Mouse (Mus musculus) hindbrain, embryonic 11.5 days (tissue): ENCODE data around the gene Gm20388. TPM values are rescaled to one million over a fixed set of nuclear protein-coding genes. Genes with fewer than 3 reads are reported as not detected.

ENCODE experiments used
- ATAC-seq: fragments of 200-750 bp; cut with Nextera tagmentation; 2 replicates; pipeline ENCODE4 v1.8.0; 2017; ENCODE audit warnings: mild to moderate bottlenecking, moderate TSS enrichment, moderate library complexity; ENCODE audit not compliant: low FRiP score
- DNase-seq: peaks from one replicate; pipeline ENCODE4 v3.0.0-alpha.2; 2015; ENCODE audit warnings: low spot score
- H3K27ac ChIP-seq: fragments of 300-500 bp; sonication (generic); 2 replicates; pipeline ENCODE4 v1.5.1; 2014; ENCODE audit warnings: mild to moderate bottlenecking, low read depth, low read length
- H3K27me3 ChIP-seq: fragments of 300-500 bp; sonication (generic); 2 replicates; pipeline ENCODE4 v1.6.1; 2014; ENCODE audit warnings: mild to moderate bottlenecking, low read length, moderate library complexity, mixed read lengths; ENCODE audit not compliant: control insufficient read depth, insufficient read depth
- H3K36me3 ChIP-seq: fragments of 300-500 bp; sonication (generic); 2 replicates; pipeline ENCODE4 v1.6.1; 2014; ENCODE audit warnings: mild to moderate bottlenecking, low read length, moderate library complexity, mixed read lengths; ENCODE audit not compliant: control insufficient read depth, insufficient read depth
- H3K4me1 ChIP-seq: fragments of 300-500 bp; sonication (generic); replicated peaks from 2 replicates; pipeline ENCODE4 v1.6.1; 2014; ENCODE audit warnings: low read length, mixed read lengths; ENCODE audit not compliant: control insufficient read depth, insufficient read depth
- H3K4me2 ChIP-seq: fragments of 300-500 bp; sonication (generic); replicated peaks from 2 replicates; pipeline ENCODE4 v1.6.1; 2014; ENCODE audit warnings: mild to moderate bottlenecking, low read depth, low read length
- H3K4me3 ChIP-seq: fragments of 300-500 bp; sonication (generic); 2 replicates; pipeline ENCODE4 v1.5.1; 2014; ENCODE audit warnings: low read depth, low read length
- H3K9ac ChIP-seq: fragments of 300-500 bp; sonication (generic); 2 replicates; pipeline ENCODE4 v1.6.1; 2014; ENCODE audit warnings: low read depth, low read length
- H3K9me3 ChIP-seq: fragments of 300-500 bp; sonication (generic); 2 replicates; pipeline ENCODE4 v1.6.1; 2016; ENCODE audit warnings: low read length; ENCODE audit not compliant: control insufficient read depth
- WGBS: fragments of 180-500 bp; shearing (Covaris S2); extraction: QIAGEN DNeasy Blood & Tissue Kit; methylation state at CpG from one replicate; pipeline ENCODE4 v1.1.7; 2014; 5-methylcytosine and 5-hydroxymethylcytosine counted together
- polyA plus RNA-seq: library from polyadenylated mRNA; unstranded; fragments of >200 nt; fragmentation: Nextera tagmentation; extraction: Ambion mirVana; gene quantifications from 2 replicates; pipeline ENCODE4 v1.2.1, GENCODE M21; 2014

Gm20388 gene
- polyA plus RNA-seq, 1 experiment from 2014 or later = 11.8 TPM

DNA sequence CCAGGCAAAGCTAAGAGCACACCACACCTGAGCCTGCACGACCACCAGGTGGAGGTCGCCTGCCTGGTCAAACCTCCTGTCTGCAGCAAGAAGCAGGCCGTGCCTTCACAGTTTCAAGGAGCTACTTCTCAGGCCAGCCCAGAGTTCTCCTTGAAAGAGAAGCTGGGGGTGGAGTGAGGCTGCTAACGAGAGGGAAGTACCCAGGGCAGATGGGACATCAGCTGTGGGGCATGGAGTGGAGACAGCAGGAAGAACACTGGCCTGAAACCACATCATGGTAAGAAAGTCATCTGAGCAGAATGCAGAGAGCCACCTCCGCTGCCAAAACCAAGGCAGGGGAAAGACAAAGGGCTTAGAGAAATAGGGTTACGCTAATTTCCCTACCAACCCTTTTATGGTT is 753.9 kb downstream of the Gm20388 start:
- DNase-seq = no peak
- Histone ChIP-seq H3K9me3 (no peaks in the 10 kb centered on the region), H3K27ac (no peak overlapping the region), H3K27me3 (no peaks in the 10 kb centered on the region), H3K4me2 (no peak overlapping the region), H3K4me3 (no peak overlapping the region), H3K4me1 (peaks cover 8% of the 10 kb centered on the region), H3K9ac (no peak overlapping the region), H3K36me3 (no peaks in the 10 kb centered on the region)
- no peak for ATAC-seq
- WGBS = 94% methylated on average over 6 of the region's 6 CpGs

DNA sequence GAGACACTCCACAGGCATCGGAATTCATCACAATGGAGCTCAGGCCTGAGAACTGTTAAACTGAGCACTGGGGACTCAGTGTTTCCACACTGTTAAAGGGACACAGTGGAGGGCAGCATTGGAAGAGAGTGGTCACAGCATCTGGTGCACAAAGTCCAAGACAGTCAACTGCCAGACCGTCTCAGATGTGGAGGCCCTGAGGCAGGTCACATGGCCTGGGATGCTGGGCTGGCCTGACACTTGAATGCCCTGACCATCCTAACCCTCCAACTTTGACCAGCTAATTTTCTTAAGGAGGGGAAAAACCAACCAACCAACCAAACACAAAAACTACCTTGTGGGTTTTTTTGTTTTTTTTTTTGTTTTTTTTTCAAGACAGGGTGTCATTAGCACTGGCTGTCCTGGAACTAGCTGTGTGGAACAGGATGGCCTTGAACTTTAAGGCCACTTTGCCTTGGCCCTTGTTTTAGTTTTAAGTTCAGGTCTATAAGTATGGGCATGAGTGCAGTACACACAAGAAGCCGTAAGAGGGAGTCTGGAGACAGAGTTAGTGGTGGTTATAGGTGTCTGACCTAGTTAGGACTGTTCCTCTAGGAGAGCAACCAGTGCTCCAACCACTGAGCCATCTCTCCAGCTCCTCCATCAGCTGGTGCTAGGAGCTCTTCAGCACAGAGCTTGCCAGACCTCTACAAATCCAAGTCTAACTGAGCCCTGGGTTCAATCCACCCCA is 755.2 kb downstream of the Gm20388 start:
- H3K4me3 ChIP-seq = peak overlapping the region; percentile 94; the same call in 1 of the 2 replicates
- peak overlapping the region; percentile 8; the same call in 1 of the 2 replicates for H3K4me2 ChIP-seq
- H3K9me3 ChIP-seq = no peaks in the 10 kb centered on the region
- ATAC-seq (no peak), DNase-seq (no peak)
- no peak overlapping the region for H3K27ac ChIP-seq
- no peaks in the 10 kb centered on the region for H3K27me3 ChIP-seq
- no peaks in the 10 kb centered on the region for H3K36me3 ChIP-seq
- WGBS = 83% methylated on average over 3 of the region's 3 CpGs
- H3K9ac ChIP-seq = no peak overlapping the region; the same call in 1 of the 2 replicates
- peaks cover 8% of the 10 kb centered on the region for H3K4me1 ChIP-seq

DNA sequence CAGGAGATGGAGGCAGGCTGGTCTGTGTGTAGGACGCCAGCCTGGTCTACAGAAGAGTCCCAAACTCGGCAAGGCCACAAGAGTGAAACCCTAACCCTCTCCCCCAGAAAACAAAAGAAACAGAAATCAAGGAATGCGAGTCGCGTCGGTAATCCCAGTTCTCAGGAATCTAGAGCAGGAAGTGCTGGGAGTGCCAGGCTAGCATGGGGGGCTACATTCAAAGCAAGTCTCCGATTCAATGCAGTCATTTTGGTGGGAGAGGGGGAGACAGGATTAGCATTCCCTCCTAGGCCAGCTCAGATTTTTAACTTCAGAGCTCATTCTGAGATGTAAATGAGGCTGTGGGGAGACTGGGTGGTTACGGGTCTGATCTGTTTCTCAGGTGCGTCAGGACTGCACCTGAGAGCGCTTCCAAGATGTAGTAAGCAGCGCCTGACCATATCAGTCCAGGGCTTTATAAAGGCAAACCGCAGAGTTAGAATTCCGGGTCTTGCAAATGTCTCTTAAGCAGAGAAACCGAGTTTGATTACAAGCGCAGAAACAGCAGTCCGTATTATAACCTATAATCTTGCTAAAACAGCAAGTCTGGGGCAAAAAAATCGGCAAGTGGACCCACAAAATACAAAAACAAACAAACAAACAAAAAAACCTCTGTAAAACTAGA is 756.3 kb downstream of the Gm20388 start:
- Histone ChIP-seq H3K9me3 (no peaks in the 10 kb centered on the region), H3K9ac (peak overlapping the region; percentile 95), H3K4me2 (peak overlapping the region; percentile 91), H3K27ac (no peak overlapping the region), H3K27me3 (no peaks in the 10 kb centered on the region), H3K4me1 (peaks cover 8% of the 10 kb centered on the region), H3K4me3 (peak overlapping the region; percentile 94), H3K36me3 (no peaks in the 10 kb centered on the region)
- DNase-seq (peak; percentile 23), ATAC-seq (no peak)
- WGBS = 2% methylated on average over 17 of the region's 17 CpGs

DNA sequence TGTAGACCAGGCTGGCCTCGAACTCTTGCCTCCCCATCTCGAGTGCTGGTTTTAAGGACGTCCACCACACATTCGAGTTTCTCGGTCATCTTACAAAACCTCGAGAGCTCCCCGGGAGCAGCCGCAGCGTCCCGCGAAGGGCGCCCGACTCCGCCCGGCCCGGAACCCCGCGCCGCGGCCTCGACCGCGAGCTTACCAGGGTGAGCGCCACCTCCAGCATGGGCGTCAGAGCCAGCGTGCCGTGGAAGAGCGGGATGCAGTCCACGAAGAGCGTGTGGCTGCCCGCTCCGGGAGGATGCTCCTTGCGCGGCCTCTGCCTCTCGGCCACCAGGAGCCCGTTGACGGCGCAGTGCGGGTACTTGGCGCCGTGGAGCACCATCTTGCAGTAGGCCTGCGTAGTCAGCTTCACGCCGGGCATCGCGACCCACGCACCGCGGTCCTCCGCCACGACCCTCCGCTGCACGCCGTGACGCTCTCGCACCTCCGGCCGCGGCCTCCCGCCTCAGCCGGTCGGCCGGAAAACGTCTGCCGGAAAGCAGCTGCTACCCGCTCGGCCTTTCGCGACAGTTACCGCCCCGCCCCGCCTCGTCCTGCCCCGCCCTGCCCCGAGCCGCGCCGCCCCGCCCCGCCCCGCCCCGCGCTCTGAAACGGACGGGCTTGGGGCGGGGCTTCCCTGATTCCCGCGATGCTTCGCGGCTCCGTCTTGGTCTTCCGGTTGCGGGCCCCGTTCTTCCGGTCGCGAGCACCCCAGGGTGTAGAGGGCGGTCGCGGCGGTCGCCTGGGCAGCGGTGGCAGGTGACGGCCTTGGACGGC is 757.1 kb downstream of the Gm20388 start, which contains the start of the genes Gm27021 and Cox4i1:
TSS of gene Gm27021 (minus strand) at position 519 of the 813 bp plus-strand sequence.
TSS of gene Cox4i1 (plus strand) at position 662 of the 813 bp plus-strand sequence.
- WGBS = under 1% methylated on average over 70 of the region's 105 CpGs

DNA sequence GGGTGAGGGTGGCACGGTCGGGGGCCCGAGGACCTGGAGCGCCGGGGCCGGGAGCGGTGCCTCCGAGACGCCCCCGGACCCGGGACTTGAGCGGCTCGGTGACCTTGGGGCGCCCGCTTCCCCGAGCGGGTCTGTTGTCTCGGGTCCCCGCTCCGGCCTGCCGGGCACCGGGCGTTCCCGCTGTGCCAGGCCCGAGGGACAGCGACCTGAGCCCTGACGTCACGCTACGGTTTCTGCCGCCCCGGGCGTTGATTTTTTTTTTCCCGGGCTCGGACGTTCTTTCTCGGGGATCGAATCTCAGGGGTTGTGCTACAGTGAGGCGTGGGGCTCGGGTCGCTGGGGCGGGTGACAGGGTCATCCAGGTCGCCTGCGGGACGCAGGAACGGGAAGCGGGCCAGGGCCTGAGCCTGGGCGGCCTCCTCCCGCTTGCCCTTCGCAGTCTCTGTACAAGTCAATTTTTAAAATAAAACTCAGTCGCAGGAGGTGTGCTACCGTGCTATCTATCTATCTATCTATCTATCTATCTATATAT is 757.8 kb downstream of the Gm20388 start, which contains the start of gene Emc8:
TSS of gene Emc8 (minus strand) at position 200 of the 532 bp plus-strand sequence.
- Histone ChIP-seq H3K27ac (peak within 1 kb of the TSS; percentile 82), H3K9ac (peak within 1 kb of the TSS; percentile 95), H3K4me2 (peak within 1 kb of the TSS; percentile 91), H3K36me3 (peaks cover 7% of the 10 kb centered on the region; the same call in 1 of the 2 replicates), H3K4me3 (peak within 1 kb of the TSS; percentile 94), H3K9me3 (no peaks in the 10 kb centered on the region), H3K27me3 (no peaks in the 10 kb centered on the region), H3K4me1 (peaks cover 8% of the 10 kb centered on the region)
- DNase-seq (no peak), ATAC-seq (no peak; the same call in 1 of the 2 replicates)
- whole genome bisulfite sequencing = under 1% methylated on average over 48 of the region's 51 CpGs

More for the DNA sequence above, 757.1 kb downstream of the Gm20388 start, which contains the start of the genes Gm27021 and Cox4i1:
- Histone ChIP-seq H3K4me1 (peaks cover 8% of the 10 kb centered on the region), H3K9me3 (no peaks in the 10 kb centered on the region), H3K4me3 (peak within 1 kb of the TSS; percentile 94), H3K4me2 (peak within 1 kb of the TSS; percentile 91), H3K9ac (peak within 1 kb of the TSS; percentile 95), H3K36me3 (peaks cover under 1% of the 10 kb centered on the region; the same call in 1 of the 2 replicates), H3K27ac (peak within 1 kb of the TSS; percentile 82), H3K27me3 (no peaks in the 10 kb centered on the region)
- ATAC-seq (peak; percentile 93), DNase-seq (peak; percentile 95)

DNA sequence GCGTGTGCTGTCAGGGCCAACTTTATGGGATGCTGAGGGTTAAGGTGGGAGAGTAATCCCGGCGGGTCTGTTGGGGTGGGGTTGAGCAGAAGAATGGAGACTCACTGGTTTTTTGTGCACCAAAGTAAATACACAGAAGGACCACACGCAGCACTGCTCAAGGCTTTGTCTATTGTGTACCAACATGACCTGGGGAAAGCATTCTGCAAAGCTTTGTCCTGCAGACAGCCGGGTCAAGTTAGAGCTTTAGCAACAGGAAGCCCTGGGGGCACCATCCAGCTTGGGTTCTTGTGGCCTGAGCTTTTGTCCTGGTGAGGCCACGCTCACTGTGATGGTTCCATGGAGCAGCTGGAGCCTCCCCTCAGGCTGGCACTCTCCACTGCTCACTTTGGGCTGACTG is 761.1 kb downstream of the Gm20388 start:
- ATAC-seq (no peak), DNase-seq (no peak)
- 73% methylated on average over 6 of the region's 6 CpGs for WGBS
- no peak overlapping the region for H3K27ac ChIP-seq
- peaks cover 9% of the 10 kb centered on the region; the same call in 1 of the 2 replicates for H3K36me3 ChIP-seq
- H3K9ac ChIP-seq = no peak overlapping the region
- H3K9me3 ChIP-seq = no peaks in the 10 kb centered on the region
- peaks cover 2% of the 10 kb centered on the region for H3K4me1 ChIP-seq
- no peaks in the 10 kb centered on the region for H3K27me3 ChIP-seq
- H3K4me2 ChIP-seq = no peak overlapping the region
- no peak overlapping the region for H3K4me3 ChIP-seq

DNA sequence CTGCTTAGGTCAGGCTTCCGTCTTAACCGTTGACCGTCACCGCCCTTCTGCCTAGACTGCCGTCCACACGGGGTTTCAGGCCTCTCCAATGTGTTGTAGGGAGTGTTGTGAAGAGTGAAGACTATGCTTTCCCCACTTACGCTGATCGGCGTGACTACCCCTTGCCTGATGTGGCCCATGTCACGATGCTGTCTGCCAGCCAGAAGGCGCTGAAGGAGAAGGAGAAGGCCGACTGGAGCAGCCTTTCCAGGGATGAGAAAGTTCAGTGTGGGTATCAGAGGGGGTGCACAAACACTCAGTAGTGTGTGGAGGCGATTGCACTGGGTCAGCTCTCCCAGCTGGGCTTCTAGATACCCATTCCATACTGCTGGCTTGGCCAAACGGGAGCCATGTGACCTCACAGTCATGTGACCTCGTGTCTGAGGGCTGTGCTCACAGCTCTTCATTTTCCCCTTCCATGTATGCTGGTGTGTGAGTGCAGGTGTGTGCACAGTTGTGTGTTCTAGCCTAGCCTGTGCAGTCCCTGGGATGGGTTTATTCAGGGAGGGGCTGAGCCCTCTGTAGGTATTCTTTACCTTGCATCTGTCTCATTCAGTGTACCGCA is 762.1 kb downstream of the Gm20388 start:
- H3K4me1 ChIP-seq = no peaks in the 10 kb centered on the region; the same call in 1 of the 2 replicates
- H3K4me2 ChIP-seq = no peak overlapping the region
- WGBS = 95% methylated on average over 16 of the region's 16 CpGs
- H3K36me3 ChIP-seq = peaks cover 9% of the 10 kb centered on the region; the same call in 1 of the 2 replicates
- DNase-seq (no peak), ATAC-seq (no peak)
- no peak overlapping the region for H3K27ac ChIP-seq
- no peaks in the 10 kb centered on the region for H3K9me3 ChIP-seq
- no peak overlapping the region for H3K4me3 ChIP-seq
- no peaks in the 10 kb centered on the region for H3K27me3 ChIP-seq
- no peak overlapping the region for H3K9ac ChIP-seq

DNA sequence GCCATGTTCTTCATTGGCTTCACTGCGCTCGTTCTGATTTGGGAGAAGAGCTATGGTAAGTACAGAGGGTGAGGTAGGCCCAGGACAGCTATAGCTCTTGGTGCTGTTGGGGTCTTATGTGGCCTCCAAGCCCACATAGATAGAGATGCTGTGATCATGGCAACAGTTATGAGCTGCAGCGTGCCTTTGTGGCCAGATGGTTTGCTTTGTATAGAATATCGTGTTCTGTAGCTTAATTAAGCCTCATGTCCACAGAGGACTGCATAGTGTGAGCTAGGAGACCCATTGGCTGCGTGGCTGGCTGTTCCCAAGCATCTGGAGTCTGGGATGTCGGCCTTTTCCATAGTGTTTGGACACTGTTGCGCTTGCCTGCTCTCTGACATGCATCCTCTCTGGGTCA is 762.7 kb downstream of the Gm20388 start:
- Histone ChIP-seq H3K4me3 (no peak overlapping the region), H3K36me3 (peaks cover 9% of the 10 kb centered on the region; the same call in 1 of the 2 replicates), H3K9ac (no peak overlapping the region), H3K9me3 (no peaks in the 10 kb centered on the region), H3K4me2 (no peak overlapping the region), H3K27ac (no peak overlapping the region), H3K27me3 (no peaks in the 10 kb centered on the region), H3K4me1 (no peaks in the 10 kb centered on the region; the same call in 1 of the 2 replicates)
- no peak for ATAC-seq
- 95% methylated on average over 7 of the region's 7 CpGs for WGBS
- no peak for DNase-seq
